Comparison of ENCODE assay signal across 8 mouse cellular contexts in the genomic region with DNA sequence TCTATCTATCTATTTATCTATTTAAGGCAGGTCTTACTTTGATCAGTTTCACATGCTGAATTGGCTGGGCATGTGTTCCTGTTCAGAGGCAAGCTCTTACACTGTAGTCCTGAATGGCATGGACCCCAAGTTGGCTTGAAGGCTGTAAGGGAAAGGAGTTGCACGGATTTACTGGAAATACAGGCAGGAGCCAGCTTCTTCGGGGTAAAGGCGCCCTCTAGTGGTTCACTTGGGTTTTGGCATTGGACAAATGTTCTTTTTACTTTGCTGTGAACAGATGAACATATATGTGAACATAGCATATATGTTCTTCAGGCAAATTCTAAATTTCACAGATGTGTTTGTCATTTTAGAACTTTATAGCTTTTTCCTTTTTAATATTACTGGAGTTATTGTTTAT. TPM values are rescaled to one million over a fixed set of nuclear protein-coding genes. Genes with fewer than 3 reads are reported as not detected.
DNase-seq lines count a peak whose midpoint lies in the region; ATAC-seq and TF ChIP-seq lines count a peak whose summit lies in the region.

No protein-coding gene starts in this region.

- WGBS in forebrain, postnatal 0 days: 2% methylated on average over 3 of the region's 3 CpGs
- under 1% methylated on average over 3 of the region's 3 CpGs for WGBS in forebrain, embryonic 12.5 days

- DNase-seq in forebrain, postnatal 0 days: peak; percentile 86
- peak; percentile 82 for DNase-seq in CD4-positive, CD25-positive, alpha-beta regulatory T cell, adult 2 months (ENCODE audit: low read depth, low spot score)
- DNase-seq in c-Kit-positive CD71-positive TER-119-negative erythroid progenitor cells, embryonic 14.5 days (ENCODE audit: low read depth): peak; percentile 61
- peak; percentile 78 for DNase-seq in gastrocnemius, adult 2 months
- peak; percentile 55 for DNase-seq in layer of hippocampus, adult 9-10 months (ENCODE audit: low spot score)
- peak; percentile 58 to 84 for DNase-seq in lung, postnatal 4 days
- DNase-seq in spleen, postnatal 4 days (ENCODE audit: low spot score in 2 of 2): peak; percentile 66 to 86

- intact Hi-C loops in gastrocnemius, adult 2 months (cut with DNase I): loop anchor here (2.0 to 10.0 kb wide), 4 partner anchors 145 to 472 kb away; a partner anchor contains a TSS

- H3K36me3 ChIP-seq in forebrain, postnatal 0 days (ENCODE audit: insufficient read depth): peaks cover 34% of the 10 kb centered on the region
- H3K36me3 ChIP-seq in forebrain, embryonic 12.5 days (replicated peaks): peaks cover 41% of the 10 kb centered on the region

- peak; percentile 14; the same call in 1 of the 2 replicates for ATAC-seq in forebrain, postnatal 0 days
- ATAC-seq in forebrain, embryonic 12.5 days (ENCODE audit: low FRiP score): no peak

- H3K9ac ChIP-seq in forebrain, postnatal 0 days: no peak overlapping the region
- no peak overlapping the region for H3K9ac ChIP-seq in forebrain, embryonic 12.5 days

- TF ChIP-seq CTCF in forebrain, postnatal 0 days (IDR thresholded peaks at IDR 0.05; ENCODE audit: low read depth): peak; percentile 89
- peak; percentile 92 for TF ChIP-seq CTCF in gastrocnemius, adult 2 months (IDR thresholded peaks at IDR 0.05)

- peaks cover 13% of the 10 kb centered on the region for H3K4me1 ChIP-seq in forebrain, postnatal 0 days (ENCODE audit: insufficient read depth)
- H3K4me1 ChIP-seq in forebrain, embryonic 12.5 days: peaks cover 32% of the 10 kb centered on the region

- H3K27me3 ChIP-seq in forebrain, postnatal 0 days (ENCODE audit: insufficient read depth, low read length): no peaks in the 10 kb centered on the region
- H3K27me3 ChIP-seq in forebrain, embryonic 12.5 days: no peaks in the 10 kb centered on the region

- H3K4me2 ChIP-seq in forebrain, postnatal 0 days (ENCODE audit: low read depth): no peak overlapping the region
- no peak overlapping the region for H3K4me2 ChIP-seq in forebrain, embryonic 12.5 days

- no peak overlapping the region for H3K27ac ChIP-seq in forebrain, postnatal 0 days (ENCODE audit: low read depth, low read length)
- H3K27ac ChIP-seq in forebrain, embryonic 12.5 days: no peak overlapping the region
- H3K27ac ChIP-seq in gastrocnemius, adult 2 months: peak overlapping the region; percentile 44; the same call in 1 of the 2 replicates

- no peaks in the 10 kb centered on the region for H3K9me3 ChIP-seq in forebrain, postnatal 0 days (ENCODE audit: low read length)
- no peaks in the 10 kb centered on the region for H3K9me3 ChIP-seq in forebrain, embryonic 12.5 days

- H3K4me3 ChIP-seq in forebrain, postnatal 0 days (ENCODE audit: low read depth, low read length): no peak overlapping the region
- H3K4me3 ChIP-seq in forebrain, embryonic 12.5 days (replicated peaks): no peak overlapping the region
- H3K4me3 ChIP-seq in gastrocnemius, adult 2 months: no peak overlapping the region

RNA-seq across cellular contexts. Expression of a gene that starts 2.5 kb away (rescaled TPM):
- total RNA-seq in forebrain, postnatal 0 days (2014; rRNA removed): 258 and 291 TPM in 2 replicates
- polyA plus RNA-seq in forebrain, postnatal 0 days (2015; fragmentation: Nextera tagmentation; extraction: Ambion mirVana): 529 and 626 TPM in 2 replicates
- polyA plus RNA-seq in forebrain, embryonic 12.5 days (2016; fragmentation: Nextera tagmentation; extraction: Ambion mirVana): 371 and 397 TPM in 2 replicates
- 100 to 1,000 TPM; 351 to 407 TPM for total RNA-seq in gastrocnemius, adult 2 months (2021)

RNA-seq across cellular contexts. Expression of a gene that starts 2.5 kb away (rescaled TPM):
- total RNA-seq in forebrain, postnatal 0 days (2014; rRNA removed): 589 and 1,055 TPM in 2 replicates
- polyA plus RNA-seq in forebrain, postnatal 0 days (2015; fragmentation: Nextera tagmentation; extraction: Ambion mirVana): 603 and 823 TPM in 2 replicates
- 686 and 713 TPM in 2 replicates for polyA plus RNA-seq in forebrain, embryonic 12.5 days (2016; fragmentation: Nextera tagmentation; extraction: Ambion mirVana)
- 100 to 1,000 TPM; 541 to 640 TPM for total RNA-seq in gastrocnemius, adult 2 months (2021)

RNA-seq across cellular contexts. Expression of a gene that starts 16.0 kb away (rescaled TPM):
- total RNA-seq in forebrain, postnatal 0 days (2014; rRNA removed): 17.2 and 27.5 TPM in 2 replicates
- 50.3 and 53.6 TPM in 2 replicates for polyA plus RNA-seq in forebrain, postnatal 0 days (2015; fragmentation: Nextera tagmentation; extraction: Ambion mirVana)
- 54.7 and 55.1 TPM in 2 replicates for polyA plus RNA-seq in forebrain, embryonic 12.5 days (2016; fragmentation: Nextera tagmentation; extraction: Ambion mirVana)
- 10 to 100 TPM; 13.8 to 16.1 TPM for total RNA-seq in gastrocnemius, adult 2 months (2021)

RNA-seq across cellular contexts. Expression of a gene that starts 16.5 kb away (rescaled TPM):
- total RNA-seq in forebrain, postnatal 0 days (2014; rRNA removed): 36.5 and 42.7 TPM in 2 replicates
- polyA plus RNA-seq in forebrain, postnatal 0 days (2015; fragmentation: Nextera tagmentation; extraction: Ambion mirVana): 35.8 and 43.4 TPM in 2 replicates
- polyA plus RNA-seq in forebrain, embryonic 12.5 days (2016; fragmentation: Nextera tagmentation; extraction: Ambion mirVana): 27.3 and 27.8 TPM in 2 replicates
- total RNA-seq in gastrocnemius, adult 2 months (2021): 10 to 100 TPM; 15.7 to 24.5 TPM

RNA-seq across cellular contexts. Expression of a gene that starts 45.2 kb away (rescaled TPM):
- 13.2 and 17.2 TPM in 2 replicates for total RNA-seq in forebrain, postnatal 0 days (2014; rRNA removed)
- 24.4 and 25.2 TPM in 2 replicates for polyA plus RNA-seq in forebrain, postnatal 0 days (2015; fragmentation: Nextera tagmentation; extraction: Ambion mirVana)
- polyA plus RNA-seq in forebrain, embryonic 12.5 days (2016; fragmentation: Nextera tagmentation; extraction: Ambion mirVana): 11.4 and 13.3 TPM in 2 replicates
- 1 to 10 TPM; 1.4 to 5.9 TPM for total RNA-seq in gastrocnemius, adult 2 months (2021)
